Mouse (Mus musculus) liver, adult 2 months (tissue): ENCODE measurements around the gene Tnks1bp1.

ENCODE experiments used
- CTCF ChIP-seq: fragments of 200-500 bp; IDR thresholded peaks from 2 replicates; pipeline ENCODE4 v1.5.1; 2011; ENCODE audit warnings: low read depth, low read length, control low read depth
- POLR2A ChIP-seq: fragments of 200-500 bp; IDR thresholded peaks from 2 replicates; pipeline ENCODE4 v1.6.1; 2011; ENCODE audit warnings: low read length, control low read depth; ENCODE audit not compliant: insufficient read depth; ENCODE audit errors: extremely low read depth

- TF ChIP-seq POLR2A (no peak), CTCF (no peak)
These were observed 11.9 kb downstream of the Tnks1bp1 start for GRCm38 (mm10) chr2:85059677-85060076.
